ENCODE assay signal across 9 mouse cellular contexts in genomic region chr17:24477053-24477984, GRCm38 (mm10). TPM values are rescaled to one million over a fixed set of nuclear protein-coding genes. Genes with fewer than 3 reads are reported as not detected.
DNase-seq lines count a peak whose midpoint lies in the region; ATAC-seq and TF ChIP-seq lines count a peak whose summit lies in the region.
"Had no signal": no experiment of that assay in that cellular context is flagged by ENCODE, and none has a peak within 500 bp of the region (broad histone marks: within the 10 kb centered on the region; RNA-seq: fewer than 3 reads in every experiment).

No protein-coding gene starts in this region.

- H3K4me3 ChIP-seq in left cerebral cortex, adult 2 months, result no peak overlapping the region
- H3K4me3 ChIP-seq in forebrain, embryonic 13.5 days, result no peak overlapping the region
- H3K4me3 ChIP-seq in limb, embryonic 11.5 days (ENCODE audit: low read depth, low read length), result peak overlapping the region; percentile 82; the same call in 1 of the 2 replicates
- H3K4me3 ChIP-seq in neural tube, embryonic 14.5 days (ENCODE audit: low read depth, low read length), result no peak overlapping the region

- peak overlapping the region; percentile 99; the same call in 1 of the 2 replicates for H3K27ac ChIP-seq in left cerebral cortex, adult 2 months
- H3K27ac ChIP-seq in forebrain, embryonic 13.5 days, result no peak overlapping the region
- H3K27ac ChIP-seq in limb, embryonic 11.5 days (replicated peaks; ENCODE audit: low read depth, low read length), result no peak overlapping the region
- no peak overlapping the region for H3K27ac ChIP-seq in neural tube, embryonic 14.5 days (ENCODE audit: low read depth, low read length)

- no peak for TF ChIP-seq CTCF in left cerebral cortex, adult 2 months (IDR thresholded peaks at IDR 0.05)

- ATAC-seq in forebrain, embryonic 13.5 days, result no peak
- ATAC-seq in limb, embryonic 11.5 days (ENCODE audit: insufficient number of reproducible peaks, low FRiP score, low TSS enrichment, low read depth), result no peak
- no peak for ATAC-seq in neural tube, embryonic 14.5 days (ENCODE audit: low read depth)

- H3K4me2 ChIP-seq in forebrain, embryonic 13.5 days, result peak overlapping the region; percentile 65
- peak overlapping the region; percentile 58; the same call in 1 of the 2 replicates for H3K4me2 ChIP-seq in limb, embryonic 11.5 days (ENCODE audit: low read depth, severe bottlenecking)
- H3K4me2 ChIP-seq in neural tube, embryonic 14.5 days (ENCODE audit: low read depth, low read length), result peak overlapping the region; percentile 75

- H3K9ac ChIP-seq in forebrain, embryonic 13.5 days, result peak overlapping the region; percentile 85
- peak overlapping the region; percentile 91; the same call in 1 of the 2 replicates for H3K9ac ChIP-seq in limb, embryonic 11.5 days (ENCODE audit: low read length)
- 0 out of 2 replicates have a peak overlapping the region, but pooled peaks have one; percentile 78 for H3K9ac ChIP-seq in neural tube, embryonic 14.5 days (replicated peaks; ENCODE audit: low read depth, low read length)

- peaks cover 23% of the 10 kb centered on the region for H3K4me1 ChIP-seq in forebrain, embryonic 13.5 days
- H3K4me1 ChIP-seq in limb, embryonic 11.5 days (ENCODE audit: control insufficient read depth, insufficient read depth, low read length), result peaks cover 8% of the 10 kb centered on the region
- H3K4me1 ChIP-seq in neural tube, embryonic 14.5 days (ENCODE audit: control insufficient read depth, insufficient read depth, low read length), result peaks cover 25% of the 10 kb centered on the region

- H3K9me3 ChIP-seq in forebrain, embryonic 13.5 days (replicated peaks), result no peaks in the 10 kb centered on the region
- H3K9me3 ChIP-seq in limb, embryonic 11.5 days (ENCODE audit: control insufficient read depth, low read length), result no peaks in the 10 kb centered on the region
- H3K9me3 ChIP-seq in neural tube, embryonic 14.5 days (ENCODE audit: control insufficient read depth, low read length), result no peaks in the 10 kb centered on the region

- WGBS in forebrain, embryonic 13.5 days, result 93% methylated on average over 20 of the region's 20 CpGs
- 94% methylated on average over 20 of the region's 20 CpGs for WGBS in limb, embryonic 11.5 days
- WGBS in neural tube, embryonic 14.5 days, result 96% methylated on average over 20 of the region's 20 CpGs

- H3K27me3 ChIP-seq in forebrain, embryonic 13.5 days, result no peaks in the 10 kb centered on the region
- H3K27me3 ChIP-seq in limb, embryonic 11.5 days (ENCODE audit: control insufficient read depth, insufficient read depth, low read length), result no peaks in the 10 kb centered on the region
- H3K27me3 ChIP-seq in neural tube, embryonic 14.5 days (ENCODE audit: control insufficient read depth, insufficient read depth, low read length), result no peaks in the 10 kb centered on the region

- peak in 1 of 2 experiments; percentile 18 for DNase-seq in left cerebral cortex, adult 2 months (ENCODE audit: extremely low spot score in 1 of 2, low spot score in 2 of 2)
- DNase-seq in left cerebral cortex, postnatal 10 days (ENCODE audit: extremely low spot score in 1 of 2, low spot score in 2 of 2), result no peak
- DNase-seq in limb, embryonic 11.5 days (ENCODE audit: low spot score), result no peak
- DNase-seq in gastrocnemius, postnatal 25 days, result no peak
- no peak for DNase-seq in spleen, postnatal 36 days (ENCODE audit: low spot score in 2 of 2)
- DNase-seq in ovary, postnatal 36 days (ENCODE audit: low spot score), result no peak

- peaks cover 55% of the 10 kb centered on the region for H3K36me3 ChIP-seq in forebrain, embryonic 13.5 days (ENCODE audit: poor library complexity, severe bottlenecking)
- peaks cover 21% of the 10 kb centered on the region for H3K36me3 ChIP-seq in limb, embryonic 11.5 days (ENCODE audit: control insufficient read depth, insufficient read depth, low read length)
- peaks cover 32% of the 10 kb centered on the region for H3K36me3 ChIP-seq in neural tube, embryonic 14.5 days (ENCODE audit: control insufficient read depth, insufficient read depth, low read length)

- intact Hi-C loops in left cerebral cortex, adult 2 months (cut with DNase I), result no loop called here
- intact Hi-C loops in left cerebral cortex, postnatal 10 days (cut with DNase I), result no loop called here

RNA-seq across cellular contexts. Expression of gene Mlst8, which starts 1.6 kb away (rescaled TPM):
- total RNA-seq in left cerebral cortex, adult 2 months (2021), result 10 to 100 TPM; 34.5 to 37.1 TPM
- total RNA-seq in left cerebral cortex, postnatal 10 days (2021), result 10 to 100 TPM; 31.6 to 37.4 TPM
- 33.9 and 39.1 TPM in 2 replicates for polyA plus RNA-seq in forebrain, embryonic 13.5 days (2015; fragmentation: Nextera tagmentation; extraction: Ambion mirVana)
- 30.3 and 36.2 TPM in 2 replicates for polyA plus RNA-seq in limb, embryonic 11.5 days (2014; fragmentation: Nextera tagmentation; extraction: Ambion mirVana)
- 36.2 and 38.0 TPM in 2 replicates for polyA plus RNA-seq in neural tube, embryonic 14.5 days (2014; fragmentation: Nextera tagmentation; extraction: Ambion mirVana)
- 10 to 100 TPM; 10.5 to 11.7 TPM for total RNA-seq in gastrocnemius, postnatal 25 days (2021)

RNA-seq across cellular contexts. Expression of gene Bricd5, which starts 3.6 kb away (rescaled TPM):
- total RNA-seq in left cerebral cortex, adult 2 months (2021), result 1 to 10 TPM; 1.7 to 1.9 TPM
- 1 to 10 TPM in 1 of 2 experiments, under 1 TPM in 1; 0.88 to 1.4 TPM for total RNA-seq in left cerebral cortex, postnatal 10 days (2021)
- polyA plus RNA-seq in forebrain, embryonic 13.5 days (2015; fragmentation: Nextera tagmentation; extraction: Ambion mirVana), result 0.26 TPM in 1 of 2 replicates, not detected in the other
- polyA plus RNA-seq in limb, embryonic 11.5 days (2014; fragmentation: Nextera tagmentation; extraction: Ambion mirVana), result 0.21 and 0.51 TPM in 2 replicates
- polyA plus RNA-seq in neural tube, embryonic 14.5 days (2014; fragmentation: Nextera tagmentation; extraction: Ambion mirVana), result 0.68 TPM in 1 of 2 replicates, not detected in the other
- not detected for total RNA-seq in gastrocnemius, postnatal 25 days (2021)
- total RNA-seq: common myeloid progenitor, adult 5-6 weeks had no signal

RNA-seq across cellular contexts. Expression of gene Pgp, which starts 7.1 kb away (rescaled TPM):
- 10 to 100 TPM; 65.8 to 69.6 TPM for total RNA-seq in left cerebral cortex, adult 2 months (2021)
- total RNA-seq in left cerebral cortex, postnatal 10 days (2021), result 10 to 100 TPM; 66.4 to 66.7 TPM
- 52.3 and 56.7 TPM in 2 replicates for polyA plus RNA-seq in forebrain, embryonic 13.5 days (2015; fragmentation: Nextera tagmentation; extraction: Ambion mirVana)
- 64.1 and 67.3 TPM in 2 replicates for polyA plus RNA-seq in limb, embryonic 11.5 days (2014; fragmentation: Nextera tagmentation; extraction: Ambion mirVana)
- polyA plus RNA-seq in neural tube, embryonic 14.5 days (2014; fragmentation: Nextera tagmentation; extraction: Ambion mirVana), result 73.3 and 75.4 TPM in 2 replicates
- 10 to 100 TPM; 50.8 to 55.0 TPM for total RNA-seq in gastrocnemius, postnatal 25 days (2021)

RNA-seq across cellular contexts. Expression of gene E4f1, which starts 7.2 kb away (rescaled TPM):
- total RNA-seq in left cerebral cortex, adult 2 months (2021), result 10 to 100 TPM; 37.7 to 41.7 TPM
- total RNA-seq in left cerebral cortex, postnatal 10 days (2021), result 10 to 100 TPM; 30.8 to 31.3 TPM
- 38.8 and 39.8 TPM in 2 replicates for polyA plus RNA-seq in forebrain, embryonic 13.5 days (2015; fragmentation: Nextera tagmentation; extraction: Ambion mirVana)
- 23.9 and 26.3 TPM in 2 replicates for polyA plus RNA-seq in limb, embryonic 11.5 days (2014; fragmentation: Nextera tagmentation; extraction: Ambion mirVana)
- 34.6 and 36.9 TPM in 2 replicates for polyA plus RNA-seq in neural tube, embryonic 14.5 days (2014; fragmentation: Nextera tagmentation; extraction: Ambion mirVana)
- 10 to 100 TPM in 1 of 2 experiments, 1 to 10 TPM in 1; 9.4 to 10.2 TPM for total RNA-seq in gastrocnemius, postnatal 25 days (2021)

RNA-seq across cellular contexts. Expression of gene Caskin1, which starts 11.1 kb away (rescaled TPM):
- total RNA-seq in left cerebral cortex, adult 2 months (2021), result 100 to 1,000 TPM; 134 to 144 TPM
- total RNA-seq in left cerebral cortex, postnatal 10 days (2021), result 100 to 1,000 TPM; 161 to 162 TPM
- 15.0 and 16.7 TPM in 2 replicates for polyA plus RNA-seq in forebrain, embryonic 13.5 days (2015; fragmentation: Nextera tagmentation; extraction: Ambion mirVana)
- polyA plus RNA-seq in limb, embryonic 11.5 days (2014; fragmentation: Nextera tagmentation; extraction: Ambion mirVana), result 2.3 and 2.5 TPM in 2 replicates
- 44.9 and 52.2 TPM in 2 replicates for polyA plus RNA-seq in neural tube, embryonic 14.5 days (2014; fragmentation: Nextera tagmentation; extraction: Ambion mirVana)
- total RNA-seq in gastrocnemius, postnatal 25 days (2021), result under 1 TPM; 0.10 to 0.11 TPM
- total RNA-seq: common myeloid progenitor, adult 5-6 weeks had no signal
